Mouse (Mus musculus): ENCODE measurements around the gene Ocel1. TPM values are rescaled to one million over a fixed set of nuclear protein-coding genes. Genes with fewer than 3 reads are reported as not detected.
"Not testable (repeated sequence)": the region's sequence is repeated elsewhere in the genome, so short reads cannot be mapped to it uniquely, and the experiment has no call there.

Gene Ocel1
- 12.5 and 14.2 TPM in 2 replicates for polyA plus RNA-seq (2012; rRNA removed)

DNA sequence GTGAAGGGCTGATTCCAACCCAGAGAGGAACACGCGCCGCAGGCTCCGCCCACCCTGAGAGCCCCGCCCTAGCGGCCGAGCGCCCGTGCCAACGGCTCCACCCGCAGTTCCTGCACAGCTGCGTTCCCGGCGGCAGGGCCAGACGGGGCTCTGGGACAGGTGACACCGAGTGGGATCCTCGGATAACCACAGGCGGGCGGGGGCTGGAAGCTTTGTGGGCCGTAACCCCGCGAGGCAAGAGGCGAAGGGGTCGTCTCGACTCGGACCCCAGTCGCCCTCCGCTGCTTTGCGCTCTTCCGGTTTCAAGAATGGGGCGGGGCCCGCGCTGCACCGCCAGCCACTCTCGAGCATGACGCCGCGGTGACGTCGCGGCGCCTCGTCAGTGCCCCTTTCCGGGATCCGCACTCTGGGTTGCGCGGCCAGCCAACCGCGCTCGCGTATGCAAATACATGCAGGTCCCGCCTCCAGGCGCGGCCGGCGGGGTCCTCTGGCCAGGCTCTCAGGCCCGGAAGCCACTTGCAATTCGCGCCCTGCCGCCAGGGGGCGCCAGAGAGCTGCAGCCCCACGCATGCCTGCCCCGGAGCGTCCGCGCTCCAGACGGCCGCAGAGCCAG is at the start of gene Ocel1:
Gene Ocel1 (plus strand): TSS at position 63 of the 613 bp plus-strand sequence.
- under 1% methylated on average over 68 of the region's 68 CpGs for WGBS

DNA sequence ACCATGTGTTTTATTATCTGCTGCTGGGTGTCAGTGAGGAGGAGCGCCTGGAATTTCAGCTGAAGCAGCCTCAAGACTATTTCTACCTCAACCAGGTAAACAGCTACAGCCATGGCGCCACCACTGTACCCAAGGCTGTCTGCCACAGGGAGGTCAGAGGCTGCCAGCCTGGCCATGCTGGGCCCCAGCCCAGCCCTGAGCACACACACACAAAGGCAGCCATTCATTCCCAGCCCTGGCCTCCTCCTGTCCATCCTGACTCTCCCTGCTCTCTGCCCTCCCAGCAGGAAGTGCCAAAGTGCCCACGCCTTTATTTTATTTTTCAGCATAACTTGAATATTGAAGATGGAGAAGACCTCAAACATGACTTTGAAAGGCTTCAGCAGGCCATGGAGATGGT is 48.2 kb upstream of the Ocel1 start:
- 89% methylated on average over 3 of the region's 3 CpGs for WGBS
- no peak for TF ChIP-seq CTCF (conservative IDR thresholded peaks at IDR 0.05; ENCODE audit: insufficient read depth, insufficient read length, low read depth, low read length)
- TF ChIP-seq POLR2A (IDR thresholded peaks at IDR 0.05; ENCODE audit: low read depth, low read length) = no peak
- Histone ChIP-seq H3K4me1 (ENCODE audit: control insufficient read depth, insufficient read depth, low read length) (no peaks in the 10 kb centered on the region), H3K27ac (ENCODE audit: insufficient read depth, low read depth, low read length) (no peak overlapping the region), H3K27me3 (replicated peaks; ENCODE audit: control insufficient read depth, insufficient read depth, low read length) (no peaks in the 10 kb centered on the region), H3K4me3 (ENCODE audit: insufficient read depth, low read depth, low read length) (no peak overlapping the region), H3K36me3 (ENCODE audit: control insufficient read depth, insufficient read depth, low read length) (no peaks in the 10 kb centered on the region)
- no peak for DNase-seq

More for the DNA sequence above, at the start of gene Ocel1:
- peak; percentile 83 for TF ChIP-seq CTCF (conservative IDR thresholded peaks at IDR 0.05; ENCODE audit: insufficient read depth, insufficient read length, low read depth, low read length)
- peak; percentile 77 for TF ChIP-seq POLR2A (IDR thresholded peaks at IDR 0.05; ENCODE audit: low read depth, low read length)
- peak; percentile 99 for DNase-seq
- Histone ChIP-seq H3K4me3 (ENCODE audit: insufficient read depth, low read depth, low read length) (peak within 1 kb of the TSS; percentile 70), H3K27me3 (replicated peaks; ENCODE audit: control insufficient read depth, insufficient read depth, low read length) (no peaks in the 10 kb centered on the region), H3K27ac (ENCODE audit: insufficient read depth, low read depth, low read length) (peak within 1 kb of the TSS; percentile 90), H3K4me1 (ENCODE audit: control insufficient read depth, insufficient read depth, low read length) (peaks cover 13% of the 10 kb centered on the region; the same call in 1 of the 2 replicates), H3K36me3 (ENCODE audit: control insufficient read depth, insufficient read depth, low read length) (peaks cover 2% of the 10 kb centered on the region; the same call in 1 of the 2 replicates)

DNA sequence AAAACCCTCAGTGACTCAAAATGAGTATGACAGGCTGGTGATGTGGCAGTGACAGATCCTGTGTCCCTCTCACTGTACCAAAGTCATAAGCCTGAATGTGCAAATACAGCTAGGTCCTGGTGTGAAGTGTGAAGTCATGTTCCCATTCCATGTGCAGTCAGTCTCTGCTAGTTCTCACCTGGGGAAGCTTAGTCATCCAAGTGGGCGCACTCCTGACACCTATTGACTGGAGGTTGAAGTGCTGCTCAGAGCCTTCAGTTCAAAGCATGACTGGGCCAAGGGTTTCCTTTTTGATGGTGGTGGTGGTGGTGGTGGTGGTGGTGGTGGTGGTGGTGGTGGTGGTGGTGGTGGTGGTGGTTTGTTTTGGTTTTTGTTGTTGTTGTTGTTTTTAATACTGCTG is 46.2 kb upstream of the Ocel1 start:
- no peaks in the 10 kb centered on the region for H3K4me1 ChIP-seq (ENCODE audit: control insufficient read depth, insufficient read depth, low read length)
- TF ChIP-seq POLR2A (IDR thresholded peaks at IDR 0.05; ENCODE audit: low read depth, low read length) (no peak), CTCF (conservative IDR thresholded peaks at IDR 0.05; ENCODE audit: insufficient read depth, insufficient read length, low read depth, low read length) (peak; percentile 82)
- H3K27me3 ChIP-seq (replicated peaks; ENCODE audit: control insufficient read depth, insufficient read depth, low read length) = no peaks in the 10 kb centered on the region
- DNase-seq = peak; percentile 45
- no peaks in the 10 kb centered on the region for H3K36me3 ChIP-seq (ENCODE audit: control insufficient read depth, insufficient read depth, low read length)
- no peak overlapping the region for H3K4me3 ChIP-seq (ENCODE audit: insufficient read depth, low read depth, low read length)
- H3K27ac ChIP-seq (ENCODE audit: insufficient read depth, low read depth, low read length) = no peak overlapping the region
- WGBS = 86% methylated on average over 1 of the region's 1 CpGs

DNA sequence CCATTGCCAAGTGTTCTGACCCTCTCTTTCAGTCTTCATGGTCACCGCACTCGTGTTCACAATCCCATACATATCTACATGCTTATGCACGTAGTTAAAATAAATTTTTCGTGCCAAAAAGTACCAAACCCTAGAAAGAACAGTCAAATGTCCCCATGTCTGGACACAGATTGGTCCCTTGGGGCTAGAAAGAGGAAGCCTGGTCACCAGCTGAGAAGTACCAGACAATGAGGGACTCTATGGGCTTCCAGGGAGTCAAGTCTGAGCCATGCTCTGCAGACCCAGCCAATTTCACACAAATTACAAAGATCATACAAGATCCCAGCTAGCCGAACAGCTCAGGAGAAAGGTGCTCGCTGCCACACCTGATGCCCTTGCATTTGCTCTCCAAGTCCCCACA is 33.3 kb upstream of the Ocel1 start:
- not testable (repeated sequence) for H3K27ac ChIP-seq (ENCODE audit: insufficient read depth, low read depth, low read length); H3K27me3 ChIP-seq (replicated peaks; ENCODE audit: control insufficient read depth, insufficient read depth, low read length); H3K36me3 ChIP-seq (ENCODE audit: control insufficient read depth, insufficient read depth, low read length); H3K4me3 ChIP-seq (ENCODE audit: insufficient read depth, low read depth, low read length); DNase-seq; H3K4me1 ChIP-seq (ENCODE audit: control insufficient read depth, insufficient read depth, low read length)
- 92% methylated on average over 6 of the region's 6 CpGs for WGBS

DNA sequence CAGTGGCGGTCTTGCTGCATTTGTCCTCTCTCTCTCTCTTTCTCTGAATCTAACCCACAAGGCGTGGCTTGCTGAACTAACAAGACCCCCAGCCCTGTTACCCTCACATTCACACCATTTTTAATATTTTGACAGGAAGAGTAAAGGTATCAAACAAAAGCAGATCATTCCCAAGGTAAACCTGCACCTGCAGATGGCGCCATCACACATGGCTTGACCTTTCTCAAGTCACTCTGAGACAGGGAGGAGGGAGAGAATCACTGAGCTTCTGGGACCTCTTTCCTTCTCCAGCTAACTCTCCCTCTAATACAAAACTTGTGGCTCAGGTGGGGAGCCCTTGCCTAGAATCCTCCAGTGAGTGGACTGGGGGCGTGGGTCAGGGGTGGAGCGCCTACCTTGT is 30.5 kb upstream of the Ocel1 start:
- peak; percentile 47 for DNase-seq
- no peaks in the 10 kb centered on the region for H3K27me3 ChIP-seq (replicated peaks; ENCODE audit: control insufficient read depth, insufficient read depth, low read length)
- no peaks in the 10 kb centered on the region for H3K4me1 ChIP-seq (ENCODE audit: control insufficient read depth, insufficient read depth, low read length)
- no peaks in the 10 kb centered on the region for H3K36me3 ChIP-seq (ENCODE audit: control insufficient read depth, insufficient read depth, low read length)
- WGBS = 88% methylated on average over 5 of the region's 5 CpGs
- H3K27ac ChIP-seq (ENCODE audit: insufficient read depth, low read depth, low read length) = no peak overlapping the region
- no peak overlapping the region for H3K4me3 ChIP-seq (ENCODE audit: insufficient read depth, low read depth, low read length)
- TF ChIP-seq CTCF (conservative IDR thresholded peaks at IDR 0.05; ENCODE audit: insufficient read depth, insufficient read length, low read depth, low read length) (peak; percentile 66), POLR2A (IDR thresholded peaks at IDR 0.05; ENCODE audit: low read depth, low read length) (no peak)

DNA sequence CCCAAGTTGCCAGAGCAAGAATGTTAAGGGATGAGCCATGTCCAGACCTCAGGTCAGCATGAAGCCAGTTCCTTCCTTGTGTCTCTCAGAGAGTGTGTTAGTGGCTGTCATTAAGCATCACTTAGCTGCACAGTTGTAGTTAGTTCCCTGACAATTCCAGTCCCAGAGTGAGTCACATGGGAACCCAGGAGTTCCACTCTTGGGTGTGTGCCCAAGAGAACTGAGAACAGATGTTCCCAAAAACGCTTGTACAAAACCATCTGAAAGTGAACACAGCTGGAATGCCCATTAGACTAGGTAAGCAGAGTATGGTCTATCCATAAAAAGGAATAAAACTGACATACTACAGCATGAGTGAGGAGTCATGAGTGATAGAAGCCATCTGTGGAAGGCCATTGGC is 24.5 kb upstream of the Ocel1 start:
- DNase-seq = no peak
- H3K27ac ChIP-seq (ENCODE audit: insufficient read depth, low read depth, low read length) = no peak overlapping the region
- H3K4me3 ChIP-seq (ENCODE audit: insufficient read depth, low read depth, low read length) = no peak overlapping the region
- WGBS = 79% methylated on average over 1 of the region's 1 CpGs
- H3K27me3 ChIP-seq (replicated peaks; ENCODE audit: control insufficient read depth, insufficient read depth, low read length) = no peaks in the 10 kb centered on the region
- TF ChIP-seq POLR2A (IDR thresholded peaks at IDR 0.05; ENCODE audit: low read depth, low read length) (no peak), CTCF (conservative IDR thresholded peaks at IDR 0.05; ENCODE audit: insufficient read depth, insufficient read length, low read depth, low read length) (no peak)
- H3K4me1 ChIP-seq (ENCODE audit: control insufficient read depth, insufficient read depth, low read length) = no peaks in the 10 kb centered on the region
- no peaks in the 10 kb centered on the region for H3K36me3 ChIP-seq (ENCODE audit: control insufficient read depth, insufficient read depth, low read length)

DNA sequence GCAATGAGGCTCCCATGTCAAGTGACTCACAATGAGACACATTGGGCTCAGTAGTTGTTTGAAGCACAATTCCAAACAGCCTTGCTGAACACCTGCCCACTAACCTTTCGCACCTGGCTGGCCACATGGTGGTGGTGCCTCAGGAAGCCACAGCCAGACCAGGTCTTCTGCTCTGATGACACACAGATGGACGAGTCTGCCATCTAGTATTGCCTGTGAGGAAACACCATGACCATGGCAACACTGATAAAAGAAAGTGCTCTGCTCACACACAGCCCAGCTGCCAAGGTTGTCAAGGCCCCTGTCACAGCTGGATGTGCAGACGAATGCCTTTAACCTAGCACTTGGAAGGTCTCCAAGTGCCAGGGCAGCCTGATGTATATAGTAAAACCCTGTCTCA is 20.0 kb upstream of the Ocel1 start:
- H3K36me3 ChIP-seq (ENCODE audit: control insufficient read depth, insufficient read depth, low read length) = no peaks in the 10 kb centered on the region
- no peak for DNase-seq
- WGBS = 74% methylated on average over 3 of the region's 3 CpGs

More for the DNA sequence above, 20.0 kb upstream of the Ocel1 start:
- TF ChIP-seq CTCF (conservative IDR thresholded peaks at IDR 0.05; ENCODE audit: insufficient read depth, insufficient read length, low read depth, low read length) (no peak), POLR2A (IDR thresholded peaks at IDR 0.05; ENCODE audit: low read depth, low read length) (no peak)
- Histone ChIP-seq H3K27me3 (replicated peaks; ENCODE audit: control insufficient read depth, insufficient read depth, low read length) (no peaks in the 10 kb centered on the region), H3K4me3 (ENCODE audit: insufficient read depth, low read depth, low read length) (no peak overlapping the region), H3K27ac (ENCODE audit: insufficient read depth, low read depth, low read length) (no peak overlapping the region), H3K4me1 (ENCODE audit: control insufficient read depth, insufficient read depth, low read length) (no peaks in the 10 kb centered on the region)

Measured in kidney, adult 2 months (tissue).